Mouse (Mus musculus): ENCODE data around the gene Arhgef3.
"Not testable (repeated sequence)": the region's sequence is repeated elsewhere in the genome, so short reads cannot be mapped to it uniquely, and the experiment has no call there.

Gene Arhgef3

GRCm38 (mm10) chr14:27233056-27233455 lies 118.4 kb downstream of the Arhgef3 start:
- DNase-seq, result no peak

GRCm38 (mm10) chr14:27233656-27234055 lies 119.0 kb downstream of the Arhgef3 start:
- no peak for DNase-seq

- DNase-seq, result no peak
These were observed 119.7 kb downstream of the Arhgef3 start for GRCm38 (mm10) chr14:27234270-27234840.

GRCm38 (mm10) chr14:27235897-27236553 lies 121.3 kb downstream of the Arhgef3 start:
- no peak for DNase-seq

GRCm38 (mm10) chr14:27237522-27238187 lies 123.0 kb downstream of the Arhgef3 start:
- DNase-seq, result peak; percentile 75 to 78

GRCm38 (mm10) chr14:27238600-27239118 lies 124.0 kb downstream of the Arhgef3 start:
- no peak for DNase-seq

GRCm38 (mm10) chr14:27239551-27240091 lies 124.9 kb downstream of the Arhgef3 start:
- no peak for DNase-seq

- DNase-seq, result peak; percentile 58 to 81
These were observed 127.6 kb downstream of the Arhgef3 start for GRCm38 (mm10) chr14:27242253-27242652.

- DNase-seq, result no peak
These were observed 128.1 kb downstream of the Arhgef3 start for GRCm38 (mm10) chr14:27242769-27243168.

GRCm38 (mm10) chr14:27243585-27243984 lies 128.9 kb downstream of the Arhgef3 start:
- no peak for DNase-seq

GRCm38 (mm10) chr14:27244898-27245297 lies 130.2 kb downstream of the Arhgef3 start:
- no peak for DNase-seq

GRCm38 (mm10) chr14:27246424-27246823 lies 131.7 kb downstream of the Arhgef3 start:
- peak; percentile 55 to 74 for DNase-seq

- not testable (repeated sequence) for DNase-seq
These were observed 132.2 kb downstream of the Arhgef3 start for GRCm38 (mm10) chr14:27246948-27247347.

GRCm38 (mm10) chr14:27249121-27249520 lies 134.4 kb downstream of the Arhgef3 start:
- no peak for DNase-seq

- DNase-seq, result no peak
These were observed 135.6 kb downstream of the Arhgef3 start for GRCm38 (mm10) chr14:27250281-27250789.

GRCm38 (mm10) chr14:27253391-27253790 lies 138.7 kb downstream of the Arhgef3 start:
- no peak for DNase-seq

GRCm38 (mm10) chr14:27262349-27262748 lies 147.7 kb downstream of the Arhgef3 start:
- no peak for DNase-seq

GRCm38 (mm10) chr14:27266601-27267000 lies 151.9 kb downstream of the Arhgef3 start:
- no peak for DNase-seq

- no peak for DNase-seq
These were observed 153.4 kb downstream of the Arhgef3 start for GRCm38 (mm10) chr14:27268137-27268536.

- no peak for DNase-seq
These were observed 154.4 kb downstream of the Arhgef3 start for GRCm38 (mm10) chr14:27268986-27269700.

- no peak for DNase-seq
These were observed 155.1 kb downstream of the Arhgef3 start for GRCm38 (mm10) chr14:27269836-27270235.

GRCm38 (mm10) chr14:27270466-27270865 lies 155.8 kb downstream of the Arhgef3 start:
- DNase-seq, result no peak
